Mouse (Mus musculus): ENCODE measurements around the gene Smim5. TPM values are rescaled to one million over a fixed set of nuclear protein-coding genes. Genes with fewer than 3 reads are reported as not detected.

Smim5 gene
- polyA plus RNA-seq, 1 experiment: 0.64 TPM

- no peak for DNase-seq (ENCODE audit: extremely low spot score in 1 of 2, low spot score in 1 of 2)
These were observed 6.7 kb upstream of the Smim5 start for GRCm38 (mm10) chr11:115893071-115893470.

GRCm38 (mm10) chr11:115894755-115895520, 4.8 kb upstream of the Smim5 start:
- DNase-seq (ENCODE audit: extremely low spot score in 1 of 2, low spot score in 1 of 2): no peak

- no peak for DNase-seq (ENCODE audit: extremely low spot score in 1 of 2, low spot score in 1 of 2)
These were observed 1.3 kb upstream of the Smim5 start for GRCm38 (mm10) chr11:115898446-115898845.

- DNase-seq (ENCODE audit: extremely low spot score in 1 of 2, low spot score in 1 of 2): peak; percentile 53 to 57
These were observed 880 bp upstream of the Smim5 start for GRCm38 (mm10) chr11:115898886-115899285.

GRCm38 (mm10) chr11:115900561-115901337, 983 bp downstream of the Smim5 start:
- DNase-seq (ENCODE audit: extremely low spot score in 1 of 2, low spot score in 1 of 2): no peak

GRCm38 (mm10) chr11:115901338-115902161, 1.8 kb downstream of the Smim5 start:
- no peak for DNase-seq (ENCODE audit: extremely low spot score in 1 of 2, low spot score in 1 of 2)

- no peak for DNase-seq (ENCODE audit: extremely low spot score in 1 of 2, low spot score in 1 of 2)
These were observed 2.4 kb downstream of the Smim5 start for GRCm38 (mm10) chr11:115902177-115902576.

GRCm38 (mm10) chr11:115902831-115903230, 3.1 kb downstream of the Smim5 start:
- DNase-seq (ENCODE audit: extremely low spot score in 1 of 2, low spot score in 1 of 2): no peak

GRCm38 (mm10) chr11:115903384-115904230, 3.8 kb downstream of the Smim5 start:
- DNase-seq (ENCODE audit: extremely low spot score in 1 of 2, low spot score in 1 of 2): no peak

- DNase-seq (ENCODE audit: extremely low spot score in 1 of 2, low spot score in 1 of 2): no peak
These were observed 4.6 kb downstream of the Smim5 start for GRCm38 (mm10) chr11:115904231-115904955.

GRCm38 (mm10) chr11:115904956-115905790, 5.4 kb downstream of the Smim5 start:
- DNase-seq (ENCODE audit: extremely low spot score in 1 of 2, low spot score in 1 of 2): peak in 1 of 2 experiments; percentile 44

GRCm38 (mm10) chr11:115906116-115906515, 6.3 kb downstream of the Smim5 start:
- no peak for DNase-seq (ENCODE audit: extremely low spot score in 1 of 2, low spot score in 1 of 2)

GRCm38 (mm10) chr11:115906521-115906920, 6.8 kb downstream of the Smim5 start:
- no peak for DNase-seq (ENCODE audit: extremely low spot score in 1 of 2, low spot score in 1 of 2)

- no peak for DNase-seq (ENCODE audit: extremely low spot score in 1 of 2, low spot score in 1 of 2)
These were observed 11.4 kb downstream of the Smim5 start for GRCm38 (mm10) chr11:115911134-115911561.

- no peak for DNase-seq (ENCODE audit: extremely low spot score in 1 of 2, low spot score in 1 of 2)
These were observed 12.0 kb downstream of the Smim5 start, which contains the start of gene Smim6 for GRCm38 (mm10) chr11:115911632-115912376. Gene Smim6 (plus strand): TSS chr11:115912017.

- no peak for DNase-seq (ENCODE audit: extremely low spot score in 1 of 2, low spot score in 1 of 2)
These were observed 16.8 kb downstream of the Smim5 start for GRCm38 (mm10) chr11:115916579-115916978.

- DNase-seq (ENCODE audit: extremely low spot score in 1 of 2, low spot score in 1 of 2): no peak
These were observed 18.9 kb downstream of the Smim5 start for GRCm38 (mm10) chr11:115918637-115919036.

- no peak for DNase-seq (ENCODE audit: extremely low spot score in 1 of 2, low spot score in 1 of 2)
These were observed 19.3 kb downstream of the Smim5 start for GRCm38 (mm10) chr11:115919073-115919472.

Measured in frontal cortex, adult 2 months (tissue).